15 mouse cellular contexts compared by ENCODE assay signal in the genomic region with DNA sequence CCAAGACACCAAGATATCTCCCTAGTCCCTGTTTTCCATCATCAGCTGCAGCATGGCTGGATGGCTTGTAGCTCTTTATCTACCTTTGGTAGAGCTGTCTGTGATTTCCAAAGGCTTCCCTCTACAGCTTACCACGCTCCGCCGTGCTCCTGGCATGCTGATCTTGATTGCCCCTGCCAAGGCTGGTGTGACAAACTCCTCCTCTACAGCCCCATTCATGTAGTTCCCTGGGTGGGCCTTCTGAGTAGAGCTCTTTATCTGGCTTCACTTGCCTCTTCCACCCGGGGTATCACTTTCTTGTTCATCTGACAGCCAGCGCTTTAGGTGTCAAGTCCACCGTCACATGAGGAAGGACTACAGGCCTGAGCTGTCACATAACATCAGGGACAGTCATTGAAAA.
"Had no signal": no experiment of that assay in that cellular context is flagged by ENCODE, and none has a peak within 500 bp of the region (broad histone marks: within the 10 kb centered on the region; RNA-seq: fewer than 3 reads in every experiment).

No protein-coding gene starts in this region.

- DNase-seq: retina, postnatal 1 day; right cerebral cortex, adult 18-20 months; right cerebral cortex, postnatal 14 days; right cerebral cortex, postnatal 25 days; right cerebral cortex, postnatal 4 days; spleen, adult 18-20 months; thymus, adult 18-20 months; thymus, adult 2 months; thymus, postnatal 14 days; thymus, postnatal 25 days; thymus, postnatal 36 days; thymus, postnatal 4 days had no signal

- H3K27me3 ChIP-seq: stomach, embryonic 15.5 days had no signal

- H3K4me3 ChIP-seq: neural tube, embryonic 15.5 days; stomach, embryonic 15.5 days had no signal

- H3K27ac ChIP-seq: neural tube, embryonic 15.5 days; stomach, embryonic 15.5 days; stomach, postnatal 0 days had no signal

- H3K4me2 ChIP-seq: neural tube, embryonic 15.5 days; stomach, embryonic 15.5 days had no signal

- H3K9me3 ChIP-seq: neural tube, embryonic 15.5 days; stomach, embryonic 15.5 days had no signal

- H3K9ac ChIP-seq: neural tube, embryonic 15.5 days; stomach, embryonic 15.5 days had no signal

- H3K36me3 ChIP-seq: neural tube, embryonic 15.5 days; stomach, embryonic 15.5 days had no signal
